Mouse (Mus musculus) heart, adult 11 months (tissue): Measurements from ENCODE around the gene Slc20a1.

Source experiments
- DNase-seq: peaks from one replicate; pipeline ENCODE4 v3.0.0; 2022

Gene Slc20a1

DNA sequence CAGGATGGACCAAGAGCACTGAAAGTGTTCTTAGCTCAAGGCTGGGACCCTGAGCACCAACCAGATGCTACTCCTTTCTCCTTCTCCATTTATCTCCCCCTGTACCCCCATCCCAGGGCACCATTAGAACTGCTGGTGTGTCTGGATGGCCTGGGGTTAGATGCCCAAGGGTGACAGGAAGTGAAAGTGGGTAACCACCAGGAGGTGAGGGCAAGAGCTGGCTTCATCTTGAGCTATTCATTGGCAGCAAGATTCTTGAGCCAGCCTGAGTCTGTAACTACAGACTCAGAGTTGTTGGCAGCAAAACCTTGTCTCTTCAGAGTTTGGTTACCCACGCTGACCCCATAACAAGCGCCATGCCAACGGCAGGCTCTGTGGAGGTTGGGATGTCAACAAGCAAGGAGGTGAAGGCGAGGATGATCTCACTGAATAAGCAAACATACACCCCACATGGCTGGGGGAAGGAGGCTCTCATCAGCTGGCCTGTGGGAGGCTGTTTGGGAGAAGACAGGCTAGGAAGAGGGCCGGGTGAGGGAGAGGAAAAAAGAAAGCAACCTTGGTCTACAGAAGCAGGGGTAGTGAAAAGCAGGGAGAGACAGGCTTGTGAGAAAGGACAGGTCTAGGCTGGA lies 12.2 kb upstream of the Slc20a1 start:
- no peak for DNase-seq

GRCm38 (mm10) chr2:129192392-129193150 lies 6.0 kb upstream of the Slc20a1 start:
- DNase-seq, result no peak

DNA sequence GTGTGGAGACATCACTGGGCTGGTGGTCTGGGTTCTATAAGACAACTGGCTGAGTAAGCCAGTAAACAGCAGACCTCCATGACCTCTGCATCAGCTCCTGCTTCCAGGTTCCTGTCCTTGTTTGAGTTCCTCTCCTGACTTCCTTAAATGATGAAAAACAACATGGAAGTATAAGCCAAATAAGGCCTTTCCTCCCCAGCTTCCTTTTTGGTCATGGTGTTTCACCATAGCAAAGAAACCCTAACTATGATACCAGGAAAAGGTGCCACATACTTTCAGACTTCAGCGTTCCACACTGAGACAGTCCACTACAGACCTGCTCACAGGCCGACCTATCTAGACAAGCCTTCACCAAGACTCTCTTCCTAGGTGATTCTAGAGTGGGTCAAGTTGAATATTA lies 2.2 kb upstream of the Slc20a1 start:
- no peak for DNase-seq

GRCm38 (mm10) chr2:129197197-129197596 lies 1.4 kb upstream of the Slc20a1 start:
- DNase-seq, result no peak

DNA sequence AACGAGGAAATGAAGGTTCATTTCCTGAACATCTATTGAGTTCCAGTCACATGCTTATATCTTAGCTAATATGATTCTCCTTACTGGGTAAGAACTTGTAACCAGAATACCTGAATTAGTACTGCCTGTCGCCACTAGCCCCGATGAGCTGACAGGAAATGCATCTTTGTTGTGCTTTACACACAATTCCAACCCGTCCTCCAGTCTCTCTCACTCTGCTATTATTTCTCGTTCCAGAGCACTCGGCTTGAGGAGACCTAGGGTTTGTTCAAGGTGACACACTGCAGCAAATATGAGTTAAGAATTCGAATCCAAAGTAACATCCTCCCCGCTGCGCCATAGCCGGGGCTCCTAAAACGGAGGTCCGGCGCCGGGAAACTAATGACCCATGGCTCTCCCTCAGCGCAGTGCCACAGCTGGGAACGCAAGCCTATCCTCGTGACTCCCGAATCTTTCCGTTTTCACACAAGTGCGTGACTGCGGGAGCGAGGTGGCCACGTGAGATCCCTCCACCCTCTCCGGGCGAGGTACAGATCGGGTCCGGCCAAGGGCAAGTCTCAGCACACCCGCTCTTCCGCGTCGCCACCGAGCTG lies 625 bp upstream of the Slc20a1 start:
- no peak for DNase-seq

- peak; percentile 91 for DNase-seq
These were observed 943 bp downstream of the Slc20a1 start for GRCm38 (mm10) chr2:129199328-129200085.

GRCm38 (mm10) chr2:129205000-129205399 lies 6.4 kb downstream of the Slc20a1 start:
- DNase-seq, result no peak

GRCm38 (mm10) chr2:129206824-129207223 lies 8.3 kb downstream of the Slc20a1 start:
- DNase-seq, result peak; percentile 82

DNA sequence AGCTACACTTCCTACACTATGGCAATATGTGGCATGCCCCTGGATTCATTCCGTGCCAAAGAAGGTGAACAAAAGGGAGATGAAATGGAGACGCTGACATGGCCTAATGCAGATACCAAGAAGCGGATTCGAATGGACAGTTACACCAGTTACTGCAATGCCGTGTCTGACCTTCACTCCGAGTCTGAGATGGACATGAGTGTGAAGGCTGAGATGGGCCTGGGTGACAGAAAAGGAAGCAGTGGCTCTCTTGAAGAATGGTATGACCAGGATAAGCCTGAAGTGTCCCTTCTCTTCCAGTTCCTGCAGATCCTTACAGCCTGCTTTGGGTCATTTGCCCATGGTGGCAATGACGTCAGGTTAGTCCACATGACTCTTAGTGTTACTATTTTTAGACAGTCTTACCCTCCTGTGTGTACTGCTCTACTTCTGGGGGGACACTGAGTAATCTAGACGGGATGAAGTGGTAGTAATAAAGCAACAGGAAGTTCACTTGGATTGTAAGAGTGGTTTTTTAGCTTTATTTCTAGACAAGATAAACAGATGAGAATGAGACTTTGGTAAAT lies 9.7 kb downstream of the Slc20a1 start:
- peak; percentile 82 for DNase-seq

- DNase-seq, result peak; percentile 63
These were observed 11.7 kb downstream of the Slc20a1 start for GRCm38 (mm10) chr2:129210089-129210749.

- DNase-seq, result peak; percentile 57
These were observed 12.7 kb downstream of the Slc20a1 start for GRCm38 (mm10) chr2:129211255-129211654.

GRCm38 (mm10) chr2:129211957-129212356 lies 13.4 kb downstream of the Slc20a1 start:
- DNase-seq, result peak; percentile 78

DNA sequence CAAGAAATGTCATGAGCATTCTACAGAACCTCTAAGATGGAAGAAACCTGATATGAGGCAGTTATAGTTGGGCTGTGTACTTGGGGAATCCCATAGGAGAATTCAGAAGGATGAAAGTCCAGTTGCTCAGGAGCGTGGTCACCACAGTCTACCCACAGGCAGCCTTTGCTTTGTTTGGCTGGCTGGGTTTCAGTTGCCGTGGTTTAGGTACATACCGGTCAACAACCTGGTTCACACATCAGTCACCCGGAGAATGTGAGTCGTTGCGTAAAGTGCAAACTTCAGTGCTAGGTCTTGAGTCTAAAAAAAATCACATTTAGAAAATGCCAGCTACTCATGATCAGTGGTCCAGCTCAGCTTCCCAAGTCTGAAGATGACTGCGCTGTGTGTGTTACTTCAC lies 14.0 kb downstream of the Slc20a1 start:
- peak; percentile 34 for DNase-seq

GRCm38 (mm10) chr2:129214774-129215173 lies 16.2 kb downstream of the Slc20a1 start:
- peak; percentile 61 for DNase-seq

- DNase-seq, result peak; percentile 65
These were observed 19.1 kb downstream of the Slc20a1 start for GRCm38 (mm10) chr2:129217612-129218185.

- peak; percentile 48 for DNase-seq
These were observed 20.1 kb downstream of the Slc20a1 start for GRCm38 (mm10) chr2:129218537-129219105.

- DNase-seq, result peak; percentile 80
These were observed 22.6 kb downstream of the Slc20a1 start for GRCm38 (mm10) chr2:129221097-129221632.

- no peak for DNase-seq
These were observed 25.6 kb downstream of the Slc20a1 start for GRCm38 (mm10) chr2:129224178-129224577.

GRCm38 (mm10) chr2:129225251-129225819 lies 26.8 kb downstream of the Slc20a1 start:
- DNase-seq, result peak; percentile 78

DNA sequence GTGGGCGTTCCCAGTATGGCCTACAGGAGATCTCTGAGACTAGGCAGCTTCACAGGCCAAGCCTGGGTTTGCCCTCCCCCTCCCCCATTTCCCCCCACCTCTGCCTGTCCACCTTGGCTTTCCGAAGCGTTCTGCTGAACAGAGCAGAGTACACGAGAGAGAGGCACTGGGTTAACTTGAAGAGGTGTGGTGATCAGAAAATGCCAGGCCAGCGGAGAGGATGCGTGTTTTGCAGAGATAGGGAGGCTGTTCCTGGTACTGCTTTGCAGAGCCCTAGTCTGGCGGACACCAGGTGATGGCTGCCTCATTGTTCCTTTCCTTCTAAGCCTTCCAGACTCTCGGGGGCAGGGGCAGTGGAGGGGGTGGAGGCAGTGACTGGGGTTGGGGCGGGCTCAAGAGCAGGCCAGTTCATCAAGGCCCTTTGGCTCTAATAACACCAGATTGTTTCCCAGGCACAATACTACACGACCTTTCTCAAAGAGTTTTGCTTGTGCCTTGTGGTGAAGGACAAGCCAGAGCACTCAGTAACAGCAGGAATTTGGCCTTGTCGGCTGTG lies 27.8 kb downstream of the Slc20a1 start:
- DNase-seq, result peak; percentile 68
